Mouse (Mus musculus) induced T-regulatory cell, adult 2 months (primary cell): Measurements from ENCODE around the gene Gm21885.

Experiments
- DNase-seq: peaks from one replicate; pipeline ENCODE4 v3.0.0-alpha.2; 2012; ENCODE audit warnings: low read depth

Gene Gm21885

GRCm38 (mm10) chr11:94269906-94270305 lies 11.8 kb upstream of the Gm21885 start:
- no peak for DNase-seq

- no peak for DNase-seq
Observed at GRCm38 (mm10) chr11:94271015-94271414, 10.7 kb upstream of the Gm21885 start.

- no peak for DNase-seq
Observed at GRCm38 (mm10) chr11:94272960-94273927, 8.4 kb upstream of the Gm21885 start.

GRCm38 (mm10) chr11:94274206-94274867 lies 7.3 kb upstream of the Gm21885 start:
- no peak for DNase-seq

DNA sequence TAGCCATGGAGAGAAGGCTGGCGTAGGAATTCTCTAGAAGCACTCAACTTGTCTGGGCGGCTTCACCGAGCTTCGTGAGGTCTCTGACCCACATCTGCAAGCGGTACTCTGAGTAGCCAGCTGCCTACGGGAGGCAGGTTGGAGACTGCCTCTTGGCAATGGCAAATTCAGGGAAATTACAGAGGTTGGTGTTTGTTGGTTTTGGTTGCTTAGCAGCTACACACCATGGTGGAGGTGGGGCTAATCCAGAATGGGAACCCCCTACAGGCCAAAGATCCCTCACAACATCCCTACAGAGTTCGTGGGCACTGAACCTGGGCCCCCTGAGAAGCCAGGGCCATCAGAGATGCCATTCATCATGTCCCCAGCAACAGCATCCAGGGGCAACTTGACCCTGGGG lies 6.4 kb upstream of the Gm21885 start:
- peak; percentile 74 for DNase-seq

GRCm38 (mm10) chr11:94275686-94276085 lies 6.0 kb upstream of the Gm21885 start:
- peak; percentile 81 for DNase-seq

- peak; percentile 95 for DNase-seq
Observed at GRCm38 (mm10) chr11:94276869-94277337, 4.8 kb upstream of the Gm21885 start.

DNA sequence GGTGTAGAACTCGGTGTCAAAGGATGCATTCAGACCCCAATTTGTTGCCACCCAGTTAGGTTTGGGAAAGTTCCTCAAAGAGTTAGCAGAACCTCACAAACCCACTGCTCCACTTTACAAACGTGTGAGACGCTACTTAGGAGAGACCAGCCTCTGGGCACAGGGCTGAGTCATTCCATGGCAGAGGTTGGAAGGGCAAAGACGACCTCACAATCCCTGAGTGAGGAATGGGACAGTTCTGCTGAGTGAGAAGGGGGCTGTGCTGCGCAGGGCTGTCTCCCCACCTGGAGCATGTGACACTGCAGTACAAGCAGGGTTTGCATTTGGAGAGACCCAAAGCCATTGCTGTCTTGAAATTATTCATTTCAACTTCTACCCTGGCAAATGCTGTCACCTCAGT lies 618 bp downstream of the Gm21885 start:
- DNase-seq = no peak

GRCm38 (mm10) chr11:94283536-94284099 lies 1.9 kb downstream of the Gm21885 start:
- no peak for DNase-seq

DNA sequence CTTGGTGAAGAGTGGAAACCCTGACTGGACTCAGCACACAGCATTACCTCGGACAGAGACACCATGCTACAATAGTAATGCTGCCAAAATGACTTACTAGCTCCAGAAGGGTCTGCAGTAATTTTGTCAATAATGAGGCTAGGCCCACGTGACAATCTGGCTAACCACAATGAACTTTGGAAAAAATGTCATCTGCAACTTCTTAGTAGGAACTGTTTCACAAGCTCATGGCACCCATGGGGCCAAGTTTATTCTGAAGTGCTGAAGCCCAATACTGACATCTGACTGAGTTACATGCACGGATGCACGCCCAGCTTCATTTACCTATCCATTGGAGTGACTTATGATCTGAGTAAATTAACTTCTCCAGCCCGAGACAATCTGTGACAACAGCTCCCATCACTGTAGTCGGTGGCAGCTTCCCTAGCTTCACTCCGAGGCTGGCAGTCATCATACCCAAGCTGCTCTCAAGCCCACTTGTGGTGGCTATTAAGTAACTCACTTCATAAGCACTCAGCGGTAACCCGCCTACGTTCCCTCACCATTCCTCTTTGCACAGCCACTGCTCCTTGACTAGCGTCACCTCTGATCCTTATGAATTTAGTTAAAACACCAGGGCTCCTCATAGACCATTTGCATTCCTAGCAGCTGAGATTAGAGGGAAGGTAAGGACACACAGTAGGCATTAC lies 4.4 kb downstream of the Gm21885 start:
- DNase-seq = no peak

DNA sequence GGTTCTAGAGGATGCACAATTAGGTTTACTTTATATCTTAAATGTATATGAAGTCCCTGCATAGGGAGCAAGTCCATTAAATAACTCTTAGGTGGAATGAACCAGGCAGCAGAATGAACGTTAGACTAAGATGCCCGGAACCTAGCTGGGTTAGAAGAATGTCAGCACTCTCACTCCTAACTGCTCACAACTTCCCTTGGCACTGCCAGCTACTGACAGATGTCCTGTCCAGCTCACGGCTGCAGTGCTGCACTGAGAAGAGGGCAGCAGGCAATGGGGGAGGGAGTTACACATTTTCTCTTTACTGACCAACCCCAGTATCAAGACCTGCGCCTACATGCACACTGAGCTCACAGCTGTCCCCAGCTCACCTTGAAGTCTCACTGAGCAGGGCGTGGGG lies 5.4 kb downstream of the Gm21885 start:
- no peak for DNase-seq

DNA sequence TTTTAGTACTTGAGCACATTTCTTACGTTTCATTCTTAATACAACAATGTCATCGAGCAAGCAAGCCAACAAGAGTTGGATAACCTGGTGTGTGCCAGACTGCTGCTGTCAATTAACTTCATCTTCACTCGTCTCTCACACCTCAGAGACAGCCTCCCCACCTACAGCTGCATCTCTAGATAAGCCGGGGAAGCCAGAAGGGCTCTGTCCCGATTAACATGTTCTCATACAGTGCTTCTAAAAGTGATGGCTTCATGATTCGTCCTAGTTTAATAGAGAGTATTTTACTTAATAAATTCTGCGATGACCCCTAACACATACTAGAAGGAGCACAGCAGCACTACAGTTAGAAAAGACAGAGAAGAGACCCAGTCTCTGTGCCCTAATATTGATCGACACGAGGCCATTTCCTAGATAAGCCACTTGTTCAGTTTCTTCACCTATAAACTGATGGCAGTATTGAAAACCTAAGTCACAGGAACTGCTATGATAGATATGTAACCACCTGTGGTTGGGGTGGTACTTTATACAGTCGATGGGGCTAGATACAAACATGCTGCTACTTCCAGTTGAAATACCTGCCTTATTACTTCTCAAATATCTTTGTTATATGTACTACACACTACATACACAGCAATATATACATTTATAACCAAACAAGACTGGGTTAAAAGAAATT lies 8.5 kb downstream of the Gm21885 start:
- DNase-seq = no peak

GRCm38 (mm10) chr11:94294996-94295845 lies 13.5 kb downstream of the Gm21885 start:
- no peak for DNase-seq

DNA sequence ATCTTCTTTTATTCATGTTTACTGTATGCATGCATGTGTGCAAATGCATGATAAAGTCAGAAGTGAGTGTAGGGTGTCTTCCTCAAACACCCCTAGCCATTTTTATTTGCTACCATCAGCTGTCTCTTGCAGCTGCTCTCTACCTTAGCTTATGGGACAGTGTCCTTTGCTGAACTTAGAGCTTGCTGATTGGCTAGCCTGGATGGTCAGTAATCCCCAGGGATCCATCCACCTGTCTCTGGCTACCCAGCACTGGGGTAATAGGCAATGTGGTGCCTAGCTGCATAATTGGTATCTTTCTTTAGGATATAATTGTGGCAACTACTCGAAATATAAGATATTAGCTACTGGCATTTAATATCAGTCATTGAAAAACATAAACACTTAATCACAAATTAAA lies 31.1 kb downstream of the Gm21885 start:
- no peak for DNase-seq

DNA sequence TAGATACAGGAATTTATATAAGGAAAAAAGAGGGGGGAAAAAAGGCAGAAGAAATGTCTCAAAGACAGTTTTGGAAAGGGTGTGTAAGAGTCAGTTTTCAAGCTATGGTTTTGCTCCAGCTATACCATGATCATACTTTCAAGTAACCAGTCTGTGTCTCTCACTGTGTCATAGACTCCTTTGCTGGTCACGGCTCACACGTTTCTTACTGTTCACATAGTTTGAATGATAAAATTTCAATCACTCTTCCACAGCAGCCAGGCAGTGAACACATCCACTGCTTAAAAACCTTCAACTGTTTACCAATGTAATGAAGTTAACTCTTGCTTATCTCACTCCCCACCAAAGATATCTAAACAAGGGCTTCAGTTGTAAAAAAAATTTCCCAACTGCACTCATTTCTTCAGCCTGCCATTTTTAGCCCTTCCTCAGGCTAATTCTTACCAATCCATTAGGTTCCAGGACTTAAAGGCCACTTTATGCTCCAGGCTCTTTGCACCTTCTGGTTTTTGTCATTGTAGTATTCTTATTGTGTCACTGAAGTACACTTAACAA lies 32.5 kb downstream of the Gm21885 start:
- no peak for DNase-seq

GRCm38 (mm10) chr11:94315308-94315707 lies 33.6 kb downstream of the Gm21885 start:
- DNase-seq = no peak

DNA sequence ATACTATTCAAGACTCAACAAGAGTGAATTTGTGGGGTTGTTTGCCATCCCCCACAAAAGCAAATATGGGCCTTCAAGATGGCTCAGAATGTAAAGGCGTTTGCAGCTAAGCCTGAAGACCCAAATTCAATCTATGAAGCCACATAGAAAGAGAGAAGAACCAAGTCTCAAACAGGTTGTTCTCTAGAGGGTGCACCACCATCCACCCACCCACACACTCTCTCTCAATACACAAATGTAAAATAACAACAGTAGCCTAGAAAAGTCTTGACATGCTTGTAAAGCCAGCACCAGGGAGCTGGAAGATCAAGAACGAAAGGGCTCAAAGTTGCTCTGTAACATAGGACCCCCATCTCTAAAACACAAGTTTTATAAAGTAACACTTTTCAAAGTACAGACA lies 34.9 kb downstream of the Gm21885 start:
- DNase-seq = no peak

- peak; percentile 35 for DNase-seq
Observed at GRCm38 (mm10) chr11:94317014-94317413, 35.3 kb downstream of the Gm21885 start.

GRCm38 (mm10) chr11:94317515-94317914 lies 35.8 kb downstream of the Gm21885 start:
- no peak for DNase-seq

GRCm38 (mm10) chr11:94318056-94318455 lies 36.4 kb downstream of the Gm21885 start:
- DNase-seq = no peak
